Mouse (Mus musculus): Measurements from ENCODE around the gene Gm49721.
"Not testable (repeated sequence)": the region's sequence is repeated elsewhere in the genome, so short reads cannot be mapped to it uniquely, and the experiment has no call there.

Gene Gm49721

DNA sequence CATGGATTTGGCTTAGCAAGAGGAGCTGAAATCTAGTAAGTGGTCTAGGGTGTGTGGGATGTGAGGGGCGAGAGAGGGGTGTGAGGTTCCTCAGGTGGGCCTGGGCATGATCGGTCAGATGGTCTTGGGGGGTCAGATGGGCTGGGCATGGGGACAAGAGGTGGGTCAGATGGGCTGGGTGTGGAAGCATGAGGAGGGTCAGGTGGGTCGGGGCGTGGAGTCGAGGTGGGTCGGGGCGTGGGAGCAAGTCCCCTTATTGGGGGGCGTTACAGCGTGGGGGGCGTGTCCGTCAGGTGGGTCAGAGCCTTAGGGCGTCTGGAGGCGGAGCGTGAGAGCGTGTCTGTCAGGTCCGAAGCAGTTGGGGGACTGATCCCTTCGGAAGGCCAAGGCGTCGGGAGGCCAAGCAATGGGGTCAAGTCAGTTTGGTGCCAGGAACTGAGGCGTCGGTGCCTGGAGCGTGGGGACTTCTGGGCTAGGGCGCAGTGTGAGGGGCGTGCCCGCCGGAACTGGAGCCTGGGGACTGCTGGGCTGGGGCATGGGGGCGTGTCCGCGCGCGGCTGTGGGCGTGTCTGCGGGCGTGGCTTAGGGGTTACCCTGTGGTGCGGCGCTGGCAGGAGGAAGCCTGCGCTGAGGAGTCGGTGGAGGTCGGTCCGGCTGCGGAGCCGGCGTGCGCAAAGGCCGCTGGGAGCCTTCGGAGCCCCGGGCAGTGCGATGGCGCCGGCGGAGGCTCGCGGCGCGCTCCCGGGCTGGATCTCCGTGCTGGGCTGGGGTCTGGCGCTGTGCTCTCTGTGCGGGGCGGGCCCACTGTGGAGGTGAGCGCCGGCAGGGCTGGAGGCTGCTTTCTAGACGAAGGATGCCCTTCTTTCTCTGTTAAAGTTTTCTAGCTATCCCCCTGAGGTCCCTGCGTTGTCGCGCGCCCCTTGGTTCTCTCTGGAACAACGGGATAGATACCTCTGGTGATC, at the start of gene Gm49721:
TSS of gene Gm49721 (plus strand) at position 618 of the 962 bp plus-strand sequence.
- peak; percentile 84 for DNase-seq

DNA sequence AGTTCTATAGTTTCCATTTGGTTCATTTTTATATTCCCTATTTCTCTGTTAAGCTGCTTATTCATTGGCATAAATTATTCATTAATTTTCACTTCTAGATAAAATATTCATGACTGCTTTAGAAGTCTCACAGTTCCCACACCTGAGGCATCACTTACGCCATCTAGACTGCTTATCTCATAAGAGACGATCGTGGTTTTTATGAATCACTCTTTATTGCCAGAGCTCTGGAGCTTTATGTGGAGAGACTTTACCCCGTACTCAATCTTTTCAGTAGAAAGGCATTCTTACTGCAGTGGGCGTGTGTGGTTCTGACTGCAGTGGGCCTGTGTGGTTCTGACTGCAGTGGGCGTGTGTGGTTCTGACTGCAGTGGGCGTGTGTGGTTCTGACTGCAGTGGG, 47.1 kb upstream of the Gm49721 start:
- not testable (repeated sequence) for DNase-seq

DNA sequence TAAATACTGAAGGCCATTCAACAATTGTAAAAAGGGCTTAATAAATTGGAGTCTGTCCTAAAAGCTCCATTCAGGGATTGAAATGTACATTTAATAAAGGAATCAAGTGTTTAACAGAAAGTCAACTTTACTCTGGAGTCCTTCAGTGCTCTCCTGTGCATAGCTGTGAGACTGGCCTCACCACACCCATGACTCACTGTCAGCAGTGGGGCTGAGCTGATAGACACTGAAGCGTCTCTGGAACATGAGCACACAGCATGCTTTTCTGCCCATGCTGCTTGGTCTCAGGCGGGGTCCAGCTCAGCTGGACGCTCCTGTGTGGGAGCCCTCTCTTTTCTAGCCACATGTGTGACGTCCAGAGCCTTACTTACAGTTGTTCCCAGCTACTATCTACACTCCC, 36.1 kb upstream of the Gm49721 start:
- not testable (repeated sequence) for DNase-seq

DNA sequence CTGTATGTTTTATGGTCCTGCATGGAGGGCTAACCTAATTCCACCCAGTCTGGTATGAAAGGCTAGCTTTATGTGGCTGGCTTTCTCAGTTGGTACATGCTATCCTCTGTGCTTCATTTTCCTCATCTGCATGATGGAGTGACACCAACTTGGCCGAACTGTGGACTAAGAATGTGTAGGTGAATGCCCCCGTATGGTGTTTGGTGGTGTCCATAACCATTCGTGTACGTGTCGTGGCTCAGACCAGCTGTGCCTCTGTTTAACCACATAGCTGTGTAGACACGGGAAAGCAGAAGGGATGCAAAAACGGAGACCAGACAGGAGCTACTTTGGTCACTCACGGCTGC, 31.1 kb upstream of the Gm49721 start:
- not testable (repeated sequence) for DNase-seq

DNA sequence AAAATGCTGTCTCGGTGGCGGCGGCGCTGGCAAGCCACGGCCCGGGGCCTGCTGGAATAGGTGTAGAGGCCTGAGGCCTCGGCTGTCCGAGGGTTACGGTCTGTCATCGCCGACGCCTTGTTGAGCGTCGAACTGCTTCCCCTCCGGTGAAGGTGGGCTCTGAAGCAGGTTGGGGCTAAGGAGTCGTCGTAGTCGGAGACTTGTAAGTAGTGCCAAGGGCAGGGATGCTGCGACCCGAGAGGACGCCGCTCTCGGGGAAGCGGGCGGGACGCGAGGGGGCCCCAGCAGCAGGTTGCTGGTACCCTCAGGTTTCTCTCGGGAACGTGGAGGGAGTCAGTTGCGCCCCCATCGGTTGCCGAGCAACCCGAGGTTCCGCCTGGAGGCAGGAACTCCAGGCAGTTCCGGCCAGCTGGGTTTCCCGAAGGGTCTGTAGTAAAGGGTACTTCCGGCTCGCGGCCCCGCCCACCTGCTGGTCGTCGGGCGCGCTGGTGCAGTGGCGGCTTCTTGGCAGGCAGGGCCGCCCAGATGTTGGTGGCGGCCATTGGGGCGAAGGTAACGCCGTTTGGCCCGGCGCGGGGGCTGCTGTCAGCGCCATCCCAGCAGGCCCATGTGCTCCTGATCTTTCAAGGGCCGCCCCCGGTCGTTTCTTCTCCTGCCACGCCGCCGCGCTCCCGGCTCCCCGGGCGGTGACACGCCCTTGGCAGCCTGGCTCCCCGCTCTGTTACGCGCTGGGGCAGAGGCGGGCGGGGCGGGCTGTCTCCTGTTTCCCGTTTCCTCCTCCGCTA, 30.5 kb upstream of the Gm49721 start, which contains the start of gene Rsph3b:
TSS of gene Rsph3b (minus strand) at position 699 of the 785 bp plus-strand sequence.
- peak; percentile 87 for DNase-seq

DNA sequence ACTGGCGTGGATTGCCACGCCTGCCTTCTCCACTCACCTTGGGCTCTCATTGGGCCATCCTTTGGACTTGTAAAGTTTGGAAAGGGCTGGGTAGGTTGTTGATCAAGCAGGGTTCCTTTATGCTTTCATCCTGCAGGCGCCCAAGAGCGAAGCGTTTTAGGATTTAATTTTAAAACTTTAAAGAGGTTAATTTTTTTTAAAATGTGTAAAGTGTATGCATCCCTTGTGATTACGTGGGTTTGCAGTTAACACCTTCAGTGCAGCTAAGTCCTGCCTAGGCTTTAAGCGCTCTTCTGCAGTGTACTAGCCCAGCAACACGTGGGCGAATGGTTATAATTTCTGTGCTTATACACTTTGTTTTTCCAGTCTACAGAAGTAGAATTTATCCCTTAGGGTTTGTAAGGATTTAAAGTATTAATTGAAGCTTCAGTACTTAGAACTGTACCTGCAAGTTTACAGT, 29.9 kb upstream of the Gm49721 start:
- not testable (repeated sequence) for DNase-seq

DNA sequence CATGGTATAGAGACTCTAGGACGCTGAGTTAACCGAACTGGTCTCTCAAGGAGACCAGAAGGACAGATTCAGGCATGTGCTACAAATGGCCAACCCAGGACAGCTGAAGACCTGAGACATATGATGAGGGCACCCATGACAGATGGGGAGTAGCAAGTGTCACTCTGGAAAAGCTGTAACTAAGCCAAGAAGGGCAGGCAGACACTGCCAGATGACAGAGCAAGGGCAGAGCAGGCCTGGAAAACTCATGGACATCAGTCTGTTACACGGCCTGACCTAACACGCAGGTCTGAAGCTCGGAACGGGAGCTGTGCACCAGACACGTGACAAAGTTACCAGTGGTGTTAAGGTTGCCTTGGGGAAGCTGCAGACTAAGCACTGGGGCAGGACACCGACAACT, 19.8 kb upstream of the Gm49721 start:
- DNase-seq: not testable (repeated sequence)

DNA sequence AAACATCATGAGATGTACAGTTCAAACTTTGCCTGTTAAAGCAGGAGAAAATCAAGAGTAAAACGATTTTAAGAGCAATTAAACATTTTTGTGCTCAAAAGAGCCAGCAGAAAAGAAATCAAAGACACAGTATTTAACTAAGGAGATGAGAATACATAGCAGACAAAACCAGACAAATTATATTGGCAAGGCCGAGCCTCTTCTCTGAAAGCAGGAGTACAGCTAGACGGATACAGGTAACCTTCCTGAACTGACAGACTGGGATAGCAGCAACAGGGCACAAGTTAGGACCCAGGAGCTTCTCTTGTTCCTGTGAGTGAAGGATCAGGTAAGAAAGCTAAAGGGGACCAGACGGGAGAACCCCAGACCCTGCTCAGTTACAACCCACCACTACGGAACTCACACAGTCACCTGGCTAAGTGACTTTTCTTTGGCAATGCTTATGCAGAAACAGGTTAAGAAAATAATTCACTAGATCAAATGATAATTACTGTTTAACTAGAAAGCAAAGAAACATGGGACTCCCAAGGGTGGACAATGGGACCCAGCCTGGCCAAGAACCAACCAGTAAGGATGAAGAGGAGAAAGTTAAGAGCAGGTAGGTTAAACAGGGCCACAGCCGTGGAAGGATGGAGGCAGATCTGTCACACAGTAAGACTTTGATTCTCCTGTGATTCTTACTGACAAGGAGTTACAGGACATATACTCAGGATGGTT, 19.0 kb upstream of the Gm49721 start:
- DNase-seq: not testable (repeated sequence)

DNA sequence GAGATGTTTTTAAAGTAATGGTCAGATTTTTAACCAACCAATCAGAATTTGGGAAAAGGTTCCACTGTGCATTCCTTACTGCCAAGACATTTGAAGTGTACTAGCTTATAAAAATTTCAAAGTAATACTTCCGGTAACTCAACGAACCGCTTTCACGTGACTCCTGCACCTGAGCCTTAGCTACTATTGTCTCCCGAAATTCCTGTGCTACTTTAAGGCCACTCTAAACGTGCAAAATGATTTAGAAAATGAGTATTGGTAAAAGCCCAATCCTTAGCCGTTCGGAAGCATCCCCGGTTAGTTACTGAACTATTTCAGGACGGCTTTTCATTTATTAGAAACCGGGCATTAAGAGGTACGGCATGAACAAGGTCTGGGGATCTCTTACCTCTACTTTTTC, 18.4 kb upstream of the Gm49721 start:
- DNase-seq: not testable (repeated sequence)

DNA sequence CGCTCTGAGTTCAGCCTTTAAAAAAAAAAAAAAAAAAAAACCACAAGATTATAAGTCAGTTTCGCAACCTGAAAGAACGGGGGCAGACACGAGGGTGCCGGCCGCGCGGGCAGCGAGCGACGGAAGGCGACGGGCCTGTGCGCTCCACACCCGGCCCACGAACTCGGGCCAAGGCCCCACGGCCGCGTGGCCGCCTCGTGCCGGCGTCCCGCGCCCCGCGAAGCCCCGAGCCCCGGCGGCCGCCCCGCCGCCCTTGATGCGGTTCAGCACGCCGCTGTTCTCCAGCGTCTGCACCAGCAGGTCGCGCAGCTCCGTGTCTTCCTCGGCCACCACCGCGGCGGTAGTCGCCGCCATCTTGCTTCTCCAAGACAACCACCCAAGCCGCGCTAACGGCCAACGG, 17.9 kb upstream of the Gm49721 start, which contains the start of gene Tagap1:
TSS of gene Tagap1 (minus strand) at position 381 of the 400 bp plus-strand sequence.
- peak; percentile 27 for DNase-seq

DNA sequence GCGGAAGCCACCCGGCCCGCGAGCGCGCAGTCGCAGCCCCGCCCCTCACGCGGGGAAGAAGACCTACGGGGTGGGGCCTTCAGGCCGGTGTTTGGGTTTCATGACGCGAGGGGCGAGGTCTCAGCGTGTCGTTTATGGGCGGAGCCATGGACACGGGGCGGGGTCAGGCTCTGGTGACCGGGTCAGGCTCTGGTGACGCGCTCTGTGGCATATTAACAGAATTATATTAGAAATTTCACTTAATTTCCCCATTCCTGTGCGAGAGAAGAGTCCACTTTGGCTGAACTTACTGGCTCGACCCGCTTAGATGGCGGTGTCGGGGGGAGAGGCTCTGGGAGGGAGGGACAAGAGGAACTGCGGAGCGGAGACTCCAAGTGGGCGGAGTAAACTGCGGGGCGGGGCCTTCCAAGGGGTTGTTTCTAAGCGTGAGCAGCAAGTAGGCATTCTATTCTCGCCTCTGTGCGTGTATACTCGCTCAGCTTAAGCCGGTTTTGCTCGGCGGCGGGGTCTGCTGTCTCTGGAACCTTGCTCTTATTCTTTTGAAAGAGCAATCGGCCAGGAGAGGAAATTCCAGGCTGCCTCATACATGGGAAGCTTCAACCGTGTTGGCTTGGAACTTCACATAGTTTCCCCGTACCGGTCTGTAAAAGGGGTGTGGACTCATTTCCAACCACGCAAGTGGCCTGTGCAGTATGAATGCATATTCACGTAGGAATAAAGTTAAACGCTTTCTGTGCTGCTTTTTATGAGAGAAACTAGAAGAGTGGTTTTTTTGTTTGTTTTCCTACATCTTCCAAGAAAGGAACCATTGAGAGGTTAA, 17.3 kb upstream of the Gm49721 start:
- DNase-seq: not testable (repeated sequence)

DNA sequence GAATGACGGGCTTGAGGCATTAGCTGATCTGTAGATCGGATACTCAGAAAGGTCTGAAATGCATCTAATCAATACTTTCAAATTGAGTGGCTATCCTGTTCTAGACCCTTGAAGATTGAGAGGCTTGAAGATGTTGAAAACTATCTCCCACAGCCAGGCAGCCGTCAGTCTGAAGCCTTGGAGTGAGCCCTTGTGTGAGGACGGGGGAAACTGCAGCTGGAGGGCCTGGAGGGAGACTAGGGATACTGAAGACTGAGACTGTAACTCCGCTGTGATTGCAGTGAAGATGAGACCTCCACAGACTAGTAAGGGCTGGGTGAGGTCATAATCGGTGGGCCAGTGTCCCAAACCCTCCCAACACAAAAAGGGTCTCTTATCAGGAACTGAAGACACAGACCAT, 16.4 kb upstream of the Gm49721 start:
- not testable (repeated sequence) for DNase-seq

DNA sequence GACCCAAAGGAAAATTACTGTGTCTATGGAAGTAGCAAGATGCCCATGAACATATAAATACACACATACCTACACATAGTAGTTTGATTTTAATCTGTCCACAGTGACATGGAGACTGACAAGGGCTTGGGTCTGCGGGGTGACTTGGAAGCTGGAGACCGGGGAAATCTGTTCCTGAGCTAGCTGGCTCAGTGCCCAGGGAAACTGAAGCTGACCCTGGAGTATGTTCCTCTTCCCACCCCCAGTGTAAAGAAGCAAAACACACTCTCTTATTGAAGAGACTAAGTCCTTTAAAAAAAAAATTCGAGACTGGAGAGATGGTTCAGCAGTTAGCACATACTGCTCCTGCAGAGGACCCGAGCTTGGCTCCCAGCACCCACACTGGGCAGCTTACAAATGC, 15.8 kb upstream of the Gm49721 start:
- not testable (repeated sequence) for DNase-seq

DNA sequence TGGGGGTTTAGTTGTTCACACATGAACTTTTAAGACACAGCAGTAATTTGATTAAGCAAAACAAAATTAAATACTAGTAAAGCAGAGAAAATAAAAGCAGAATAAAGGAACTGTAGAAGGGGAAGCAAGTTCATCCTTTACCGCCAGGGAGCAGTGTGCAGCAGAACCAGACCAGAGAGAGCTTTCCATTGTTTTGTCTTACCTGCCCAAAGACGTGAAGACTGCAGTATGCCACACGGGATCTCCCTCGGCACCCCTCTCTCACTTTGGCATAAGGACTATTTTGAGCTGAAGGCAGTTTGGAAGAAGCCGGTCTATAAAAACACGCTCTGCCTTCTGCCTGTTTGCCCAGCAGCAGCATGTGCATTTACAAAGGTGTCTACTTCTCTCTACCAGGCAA, 13.3 kb upstream of the Gm49721 start:
- peak; percentile 33 for DNase-seq

DNA sequence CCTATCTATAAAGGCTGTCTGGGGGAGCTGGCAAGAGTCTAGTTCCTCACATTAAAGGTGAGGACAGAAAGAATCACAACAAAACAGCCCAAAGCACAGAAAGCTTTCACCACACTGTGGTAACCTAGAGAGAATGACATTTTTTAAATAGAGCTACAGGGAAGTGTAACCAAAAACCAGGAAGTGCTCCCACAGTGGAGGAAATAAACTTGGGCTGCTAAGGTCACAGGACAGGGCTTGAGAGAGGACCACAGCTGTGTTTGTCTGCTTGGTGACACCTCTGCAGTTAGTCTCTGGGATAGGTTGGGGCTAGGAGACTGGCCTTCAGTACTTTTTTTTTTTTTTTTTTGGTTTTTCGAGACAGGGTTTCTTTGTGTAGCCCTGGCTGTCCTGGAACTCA, 11.0 kb upstream of the Gm49721 start:
- DNase-seq: not testable (repeated sequence)

DNA sequence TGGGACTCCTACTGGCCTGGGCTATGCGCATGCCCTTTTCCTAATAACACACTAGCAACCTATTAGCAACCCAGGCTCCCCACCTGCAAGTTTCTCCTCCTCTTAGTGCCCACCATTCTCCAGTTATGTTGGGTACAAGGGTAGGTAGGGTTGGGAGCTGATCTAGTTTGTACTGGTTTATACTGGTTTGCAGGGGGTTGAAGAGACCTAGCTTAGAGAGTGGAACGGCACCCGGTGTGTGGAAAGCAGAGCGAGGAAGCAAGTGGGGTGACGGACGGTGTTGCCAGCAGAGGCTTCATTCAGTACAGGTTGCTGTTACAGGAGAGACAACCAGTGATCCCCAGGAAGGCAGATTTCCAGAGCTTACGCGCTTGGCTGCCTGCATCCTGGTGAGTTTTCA, 8.4 kb upstream of the Gm49721 start, which contains the start of gene Rnaset2b:
TSS of gene Rnaset2b (plus strand) at position 301 of the 400 bp plus-strand sequence.
- DNase-seq: not testable (repeated sequence)

DNA sequence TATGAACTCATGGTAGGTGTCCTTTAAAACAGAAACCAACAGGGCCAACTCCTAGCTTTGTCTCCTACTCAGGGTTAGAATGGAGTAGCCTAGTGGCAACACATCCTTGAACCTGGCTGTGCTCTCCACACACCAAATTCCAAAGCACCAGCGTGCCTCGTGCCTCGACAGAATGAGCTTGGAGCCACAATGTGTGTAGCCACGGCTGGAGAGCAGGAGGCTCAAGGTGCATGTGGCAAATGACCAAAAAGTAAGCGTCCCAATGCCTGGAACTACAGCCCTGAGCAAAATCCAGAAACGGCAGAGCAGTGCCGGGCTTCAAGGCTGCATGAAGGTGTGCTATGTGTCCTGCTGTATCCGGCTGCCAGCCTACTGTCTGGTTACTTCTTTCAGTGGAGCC, 7.5 kb upstream of the Gm49721 start:
- DNase-seq: not testable (repeated sequence)

DNA sequence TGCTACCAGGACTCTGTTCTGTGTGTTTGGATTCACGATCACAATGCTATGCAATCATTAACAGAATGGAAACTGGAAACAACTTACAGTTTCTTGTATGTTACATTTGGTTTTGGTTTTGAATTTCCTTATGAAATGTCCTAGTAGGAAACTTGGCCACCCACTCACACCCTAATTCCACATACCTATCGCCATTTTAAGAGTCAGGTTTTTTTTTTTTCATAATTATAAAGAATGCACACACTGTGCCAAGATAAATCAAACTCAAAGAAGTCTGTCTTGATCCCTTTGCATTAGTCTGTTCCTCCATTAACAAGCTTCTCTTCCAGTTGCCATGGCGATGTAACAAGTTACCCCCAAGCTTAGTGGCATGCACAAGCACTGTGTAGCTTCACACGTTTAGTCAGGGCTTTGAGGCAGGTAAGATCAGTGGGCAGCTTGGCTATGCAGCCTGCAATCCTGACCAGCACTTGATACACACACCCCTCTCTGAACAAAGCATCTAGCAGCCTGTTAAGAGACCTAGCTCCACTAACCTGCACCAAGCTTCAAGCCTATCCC, 5.8 kb upstream of the Gm49721 start:
- not testable (repeated sequence) for DNase-seq

DNA sequence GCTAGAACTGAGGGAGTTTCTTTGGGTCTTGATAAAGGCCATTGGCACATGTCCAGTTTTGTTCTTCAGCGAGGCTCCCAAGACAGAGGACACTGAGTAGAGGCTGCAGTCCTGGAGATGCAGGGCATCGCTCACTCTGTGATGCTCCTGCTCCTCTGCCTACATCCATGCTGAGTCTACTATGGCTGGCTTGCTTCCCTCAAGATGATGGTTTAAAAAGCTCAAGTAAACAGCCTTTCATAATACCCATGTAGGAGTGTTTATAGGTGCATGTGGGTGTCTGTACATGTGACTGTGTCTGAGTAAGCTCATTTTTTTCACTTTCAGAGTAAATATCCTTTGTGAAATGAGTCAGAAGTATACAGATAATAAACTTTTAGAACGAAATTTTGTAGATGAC, 3.7 kb upstream of the Gm49721 start:
- DNase-seq: not testable (repeated sequence)

DNA sequence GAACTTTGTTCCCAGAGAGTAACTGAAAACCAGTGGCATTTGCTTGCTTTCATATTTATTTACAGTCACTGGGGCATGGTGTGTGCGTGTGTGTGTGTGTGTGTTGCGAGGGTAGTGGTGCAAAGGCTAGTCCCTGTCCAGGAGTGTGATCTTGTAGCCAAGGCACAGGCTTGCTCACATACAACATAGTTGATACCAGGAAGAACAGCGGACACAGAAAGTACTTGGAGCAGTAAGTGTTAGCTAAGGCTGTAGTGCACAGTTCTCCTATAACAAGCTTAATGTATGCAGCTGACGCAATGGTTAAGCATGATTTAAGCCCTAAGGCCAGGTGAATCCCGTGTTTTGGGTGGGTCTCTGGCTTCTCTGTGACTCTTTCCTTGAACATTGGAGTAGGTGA, 676 bp downstream of the Gm49721 start:
- DNase-seq: not testable (repeated sequence)

DNA sequence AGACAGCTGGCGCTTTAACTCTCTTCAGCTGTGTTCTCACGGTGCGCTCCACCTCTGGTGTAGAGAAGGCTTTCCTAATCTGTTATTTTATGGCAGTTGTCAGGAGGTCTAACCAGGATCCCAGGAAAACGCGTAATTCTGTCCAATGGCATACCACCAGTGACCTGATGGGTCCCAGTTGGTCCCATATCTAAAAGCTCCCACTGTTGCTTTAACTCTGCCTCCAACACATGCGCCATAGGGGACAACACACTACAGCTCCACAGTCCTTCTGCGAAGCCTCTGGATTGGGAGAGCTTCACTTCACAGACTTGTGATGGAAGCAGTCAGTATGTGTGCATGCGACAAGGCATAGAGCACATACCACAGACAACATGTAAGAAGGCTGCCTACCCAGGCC, 1.4 kb downstream of the Gm49721 start:
- not testable (repeated sequence) for DNase-seq
